Mouse (Mus musculus): Measurements from ENCODE around the gene Abhd6.
A peak's percentile ranks its signal among the peaks of the same experiment; 100 is the strongest.
"Not testable (repeated sequence)": the region's sequence is repeated elsewhere in the genome, so short reads cannot be mapped to it uniquely, and the experiment has no call there.

Gene Abhd6

GRCm38 (mm10) chr14:8000247-8000646 lies 2.5 kb upstream of the Abhd6 start:
- no peak for DNase-seq

- DNase-seq: peak; percentile 23
Measured at GRCm38 (mm10) chr14:8000831-8001685, 1.6 kb upstream of the Abhd6 start.

- DNase-seq: no peak
Measured at GRCm38 (mm10) chr14:8003093-8003670, 480 bp downstream of the Abhd6 start.

GRCm38 (mm10) chr14:8003727-8004670 lies 1.3 kb downstream of the Abhd6 start:
- peak; percentile 46 for DNase-seq

GRCm38 (mm10) chr14:8006061-8006460 lies 3.4 kb downstream of the Abhd6 start:
- DNase-seq: not testable (repeated sequence)

GRCm38 (mm10) chr14:8007084-8007483 lies 4.4 kb downstream of the Abhd6 start:
- DNase-seq: no peak

- peak; percentile 31 for DNase-seq
Measured at GRCm38 (mm10) chr14:8007486-8007885, 4.8 kb downstream of the Abhd6 start.

GRCm38 (mm10) chr14:8007923-8008322 lies 5.2 kb downstream of the Abhd6 start:
- peak; percentile 26 for DNase-seq

- no peak for DNase-seq
Measured at GRCm38 (mm10) chr14:8011297-8011696, 8.6 kb downstream of the Abhd6 start.

GRCm38 (mm10) chr14:8011938-8012337 lies 9.2 kb downstream of the Abhd6 start:
- DNase-seq: no peak

- no peak for DNase-seq
Measured at GRCm38 (mm10) chr14:8015756-8016155, 13.1 kb downstream of the Abhd6 start.

- no peak for DNase-seq
Measured at GRCm38 (mm10) chr14:8016276-8016675, 13.6 kb downstream of the Abhd6 start.

GRCm38 (mm10) chr14:8016951-8017350 lies 14.2 kb downstream of the Abhd6 start:
- no peak for DNase-seq

- DNase-seq: no peak
Measured at GRCm38 (mm10) chr14:8020011-8020410, 17.3 kb downstream of the Abhd6 start.

- DNase-seq: no peak
Measured at GRCm38 (mm10) chr14:8020546-8020945, 17.8 kb downstream of the Abhd6 start.

- no peak for DNase-seq
Measured at GRCm38 (mm10) chr14:8024469-8024868, 21.8 kb downstream of the Abhd6 start.

- no peak for DNase-seq
Measured at GRCm38 (mm10) chr14:8024936-8025335, 22.2 kb downstream of the Abhd6 start.

- DNase-seq: peak; percentile 52
Measured at GRCm38 (mm10) chr14:8026769-8027531, 24.2 kb downstream of the Abhd6 start.

GRCm38 (mm10) chr14:8028086-8028485 lies 25.4 kb downstream of the Abhd6 start:
- DNase-seq: peak; percentile 18

- no peak for DNase-seq
Measured at GRCm38 (mm10) chr14:8029752-8030151, 27.1 kb downstream of the Abhd6 start.

- DNase-seq: peak; percentile 48
Measured at GRCm38 (mm10) chr14:8030535-8030934, 27.8 kb downstream of the Abhd6 start.
